Mouse (Mus musculus) CD4-positive, CD25-positive, alpha-beta regulatory T cell, adult 2 months (primary cell): ENCODE measurements at regions not wholly inside any gene's neighbourhood (a gene's known extent, or its start where the extent isn't known, plus 50 kb on each side); places are given as distances from the start of the nearest gene placed in this dataset.

Source experiments
- DNase-seq: peaks from one replicate; pipeline ENCODE4 v3.0.0-alpha.2; 2012; ENCODE audit warnings: low read depth, low spot score

DNA sequence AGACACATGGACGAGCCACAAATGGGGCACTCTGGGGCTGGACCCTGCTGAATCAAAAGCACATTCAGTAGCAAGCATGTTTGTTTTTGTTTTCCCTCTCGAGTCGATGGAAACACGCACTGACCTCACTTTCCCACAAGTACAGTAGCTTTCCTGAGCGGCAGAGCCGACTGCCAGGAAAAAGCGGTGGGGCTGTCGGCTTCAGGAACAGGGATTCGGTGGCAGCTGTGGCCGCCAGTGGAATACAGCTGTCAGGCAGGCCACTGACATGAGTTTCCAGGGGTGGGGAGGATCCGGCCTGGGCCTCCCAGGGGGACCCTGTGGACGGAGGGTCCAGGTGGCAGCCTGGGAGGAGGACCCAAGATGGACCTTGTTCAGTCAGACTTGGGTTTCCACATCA is 157.0 kb downstream of the Fgf18 start:
- no peak for DNase-seq

DNA sequence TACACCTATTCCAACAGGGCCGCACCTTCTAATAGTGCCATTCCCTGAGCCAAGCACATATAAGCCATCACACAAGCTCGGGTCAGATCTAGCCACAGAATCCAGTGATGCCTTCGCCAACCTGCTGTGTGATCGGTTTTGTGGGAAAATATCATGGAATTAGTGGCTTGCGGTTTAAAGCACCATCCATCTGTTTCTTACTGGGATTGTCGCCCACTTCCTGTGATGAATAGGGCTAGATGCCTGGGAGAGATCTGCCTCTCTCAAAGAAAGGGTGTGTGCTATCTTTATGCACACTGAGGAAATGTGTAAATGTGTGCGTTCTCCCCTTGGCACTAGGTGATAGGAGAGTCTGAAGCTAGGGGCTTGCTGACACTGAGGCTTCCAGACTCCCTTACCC is 154.5 kb upstream of the Smim23 start:
- DNase-seq: no peak

DNA sequence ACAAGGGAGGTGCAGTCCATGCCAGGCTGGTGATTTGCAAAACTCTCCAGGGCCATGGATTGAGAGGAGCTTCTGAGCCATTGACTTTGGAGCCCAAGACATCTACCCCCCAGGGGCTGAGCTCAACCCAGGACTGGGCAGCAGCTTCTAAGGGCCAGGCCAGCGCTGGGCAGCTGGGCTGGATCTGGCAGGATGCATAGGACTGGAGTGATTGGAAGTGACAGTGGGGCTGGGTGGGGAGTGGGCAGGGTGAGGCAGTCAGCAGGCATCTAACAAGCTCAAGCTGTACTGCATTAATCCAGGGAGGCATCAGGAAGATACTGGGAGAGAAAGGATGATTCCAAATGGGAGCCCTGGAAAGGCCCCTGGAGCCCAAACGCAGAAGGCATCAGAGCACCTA is 152.2 kb upstream of the Smim23 start:
- DNase-seq: no peak

DNA sequence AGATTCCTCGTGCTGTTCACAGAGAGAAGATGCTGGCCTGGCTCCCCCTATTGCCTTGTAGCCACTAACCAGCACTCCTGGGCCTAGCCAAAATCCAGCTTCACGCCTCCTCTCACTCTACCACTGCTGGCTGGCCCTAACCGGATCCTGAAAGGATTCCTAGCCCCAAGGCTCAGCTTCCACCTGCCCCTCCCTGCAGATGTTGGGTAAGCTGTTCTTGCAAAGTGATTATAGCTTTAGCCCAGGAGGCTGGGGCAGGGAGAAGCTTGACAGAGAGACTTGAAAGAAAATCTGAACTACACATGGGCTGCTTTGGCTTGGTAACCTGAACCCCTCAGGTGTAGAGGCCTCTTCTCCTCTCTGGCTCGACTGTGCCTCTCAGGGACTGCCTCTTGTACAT is 149.0 kb upstream of the Smim23 start:
- DNase-seq: no peak

DNA sequence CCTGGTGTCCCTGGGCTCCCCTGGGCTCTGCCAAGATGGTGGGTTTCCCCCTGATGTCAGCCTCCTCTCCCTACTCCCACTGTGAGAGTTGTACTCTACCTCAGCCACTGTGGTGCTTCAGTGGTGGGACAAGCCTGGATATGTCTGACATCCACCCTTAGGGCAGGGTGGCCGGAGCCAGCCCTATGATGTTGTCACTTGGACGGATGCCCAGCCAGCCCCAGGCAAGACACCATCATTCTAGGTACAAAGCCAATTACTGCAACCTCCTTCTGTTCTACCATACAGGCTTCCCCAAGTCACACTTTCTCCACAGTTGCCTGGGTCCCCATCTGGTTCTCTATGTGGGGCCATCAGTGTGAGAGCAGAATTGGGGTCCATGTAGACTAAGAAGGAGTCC is 141.0 kb upstream of the Smim23 start:
- no peak for DNase-seq

DNA sequence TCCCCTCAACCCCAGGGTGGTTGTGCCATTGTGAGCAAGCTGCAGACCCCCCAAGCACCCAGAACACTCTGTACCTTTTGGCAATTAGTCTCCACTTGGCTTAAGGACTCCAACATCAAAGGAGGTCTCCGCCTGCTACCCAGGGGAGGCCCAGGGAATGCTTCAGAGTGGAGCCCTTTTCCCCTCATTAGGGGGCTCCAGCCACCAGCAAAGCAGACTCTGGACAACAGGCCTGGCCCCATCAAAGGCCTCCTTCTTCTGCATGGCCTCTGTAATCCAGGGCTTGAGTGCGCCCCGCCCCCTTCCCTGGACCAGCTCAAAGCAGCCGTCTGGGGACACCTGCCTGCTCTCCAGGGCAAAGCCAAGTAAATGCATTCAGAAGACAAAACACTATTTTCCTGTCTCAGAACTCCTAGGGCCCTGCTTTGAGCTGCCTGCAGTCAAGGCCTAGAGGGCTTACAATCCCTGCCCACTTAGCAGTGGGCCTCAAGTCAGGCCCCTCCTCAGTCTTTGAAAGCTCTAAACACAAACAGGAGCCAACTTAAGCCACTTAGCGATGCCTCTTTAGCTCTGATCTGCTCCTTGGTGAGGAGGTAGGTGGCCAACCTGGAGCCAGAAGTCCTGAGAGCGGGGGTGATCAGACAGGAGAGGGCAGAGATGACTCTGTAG is 139.4 kb upstream of the Smim23 start:
- no peak for DNase-seq

DNA sequence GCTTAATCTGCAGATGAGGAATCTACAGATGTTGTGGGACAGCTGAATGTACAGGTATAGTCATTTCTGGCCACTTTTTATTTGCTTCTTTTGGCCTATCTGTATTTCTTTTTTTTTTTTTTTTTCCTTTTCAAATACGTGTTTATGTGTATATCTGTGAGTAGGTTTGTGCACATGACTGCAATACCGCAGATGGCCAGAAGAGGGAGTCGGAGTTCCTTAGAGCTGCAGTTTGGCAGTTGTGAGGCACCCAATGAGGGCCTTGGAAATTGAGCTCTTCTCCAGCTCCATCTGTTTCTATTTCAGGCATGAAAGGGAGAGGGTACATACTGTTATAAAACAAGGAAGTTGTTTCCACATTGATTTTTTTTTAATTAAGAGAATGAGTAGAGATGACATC is 137.2 kb upstream of the Smim23 start:
- peak; percentile 24 for DNase-seq

DNA sequence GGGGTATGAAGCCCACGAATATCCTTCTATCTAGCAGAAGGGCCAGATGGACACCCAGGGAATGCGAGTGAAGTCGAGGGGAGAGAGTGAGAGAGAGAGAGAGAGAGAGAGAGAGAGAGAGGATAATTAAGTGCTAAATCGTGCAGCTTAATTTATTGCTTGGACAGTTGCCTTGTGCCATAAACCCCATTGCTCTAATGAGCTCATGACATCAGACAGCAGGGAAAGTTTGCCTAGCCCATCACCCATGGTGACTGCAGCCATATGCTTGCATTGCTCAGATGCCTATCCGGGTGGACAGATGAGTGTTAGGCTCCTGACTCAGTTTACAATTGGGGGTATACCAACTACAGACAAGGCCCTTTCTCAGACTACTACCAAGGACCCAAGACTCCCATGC is 134.6 kb upstream of the Smim23 start:
- DNase-seq: no peak

DNA sequence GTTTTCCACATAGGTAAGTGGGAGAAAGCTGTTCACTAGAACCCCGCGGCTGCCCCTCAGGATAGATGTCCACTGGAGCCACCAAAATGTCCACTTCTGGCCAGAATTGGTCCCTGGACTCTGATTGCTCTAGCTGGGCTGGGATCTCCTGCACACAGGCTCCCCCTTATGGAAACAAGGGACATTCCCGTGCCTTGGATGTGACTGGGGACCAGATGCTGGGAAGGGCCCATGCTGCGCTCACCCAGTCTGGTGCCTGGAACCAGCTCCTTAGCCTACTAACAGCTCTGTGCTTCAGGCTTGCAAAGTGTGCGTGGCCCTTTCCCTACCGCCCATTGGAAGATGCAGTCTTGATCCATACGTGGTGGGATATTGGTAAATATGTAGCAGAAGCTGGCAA is 132.6 kb upstream of the Smim23 start:
- DNase-seq: no peak

DNA sequence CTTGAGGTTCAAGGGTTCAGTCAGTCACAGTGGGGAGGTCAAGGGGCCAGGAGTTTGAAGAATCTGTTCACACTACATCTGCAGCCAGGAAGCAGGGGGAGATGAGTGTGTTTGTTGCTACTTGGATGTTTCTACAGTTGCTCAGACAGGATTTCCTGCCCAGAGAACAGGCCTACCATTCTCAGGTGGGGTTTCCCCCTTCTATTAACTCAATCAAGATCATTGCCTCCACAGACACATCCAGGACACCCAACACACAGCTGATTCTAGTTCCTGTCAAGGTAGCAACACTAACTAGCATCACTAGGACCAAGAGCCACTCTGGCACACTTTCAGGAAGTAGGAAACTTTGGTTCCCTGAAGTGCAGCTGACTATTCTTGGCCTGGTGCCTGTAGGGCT is 127.9 kb upstream of the Smim23 start:
- peak; percentile 30 for DNase-seq

DNA sequence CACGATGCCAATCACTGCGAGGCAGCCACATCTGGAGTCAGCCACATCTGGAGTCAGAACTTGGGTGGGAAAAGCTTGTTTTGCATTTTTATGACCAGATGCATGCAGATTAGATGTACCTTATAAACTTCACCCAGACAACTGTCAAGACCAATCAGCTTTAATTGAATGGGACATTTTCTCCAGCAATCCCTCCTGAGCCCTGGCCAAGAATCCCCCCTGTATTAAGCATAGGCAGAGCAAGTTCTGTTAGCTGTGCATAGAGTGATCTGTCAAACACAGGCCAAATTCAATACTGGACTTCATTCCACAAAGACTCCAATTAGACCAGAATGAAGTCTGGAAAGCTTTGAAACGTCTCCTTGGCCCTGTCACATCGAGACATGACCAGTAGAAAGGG is 123.7 kb upstream of the Smim23 start:
- no peak for DNase-seq

DNA sequence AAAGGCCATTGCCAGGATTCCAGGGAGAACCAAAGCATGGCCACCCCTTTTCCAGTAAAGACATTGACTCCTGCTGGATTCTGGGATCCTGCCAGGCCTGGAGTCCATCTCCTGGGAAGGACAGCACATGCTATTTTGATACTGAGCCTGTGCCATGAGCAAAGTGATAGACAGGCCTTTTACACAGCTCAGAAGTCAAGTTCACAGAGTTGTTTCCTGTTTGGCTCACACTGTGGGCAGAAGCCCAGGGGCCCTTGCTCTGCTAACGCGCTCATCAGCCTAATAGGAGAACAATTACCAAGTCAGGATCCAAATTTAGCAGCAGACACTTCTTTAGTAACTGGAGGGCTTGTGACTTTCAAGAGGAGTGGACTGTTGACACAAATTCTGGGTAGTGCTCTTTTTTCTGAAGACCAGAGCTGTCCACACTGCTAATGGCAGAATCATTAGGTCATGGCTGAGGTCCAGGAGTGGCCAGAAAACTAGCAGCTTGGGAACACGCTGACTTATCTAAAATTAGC is 122.1 kb upstream of the Smim23 start:
- no peak for DNase-seq

DNA sequence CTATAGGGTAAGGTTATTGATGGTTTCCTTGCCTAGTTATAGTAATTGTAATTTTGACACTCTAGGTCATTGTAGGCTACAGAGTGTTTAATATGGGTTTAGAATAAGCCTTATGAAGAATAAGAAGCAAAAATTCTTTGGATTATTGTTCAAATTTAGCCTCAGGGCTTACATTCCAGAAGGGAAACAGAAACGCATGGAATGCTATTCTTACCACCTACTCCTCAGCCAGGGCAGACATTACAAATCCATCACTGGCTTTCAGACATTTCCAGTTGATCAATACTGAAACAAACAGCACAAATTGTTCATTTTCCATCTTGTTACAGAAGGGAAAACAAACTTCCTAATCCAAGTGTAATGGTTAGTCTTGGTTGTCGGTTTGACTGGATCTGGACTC is 120.7 kb upstream of the Smim23 start:
- DNase-seq: no peak

DNA sequence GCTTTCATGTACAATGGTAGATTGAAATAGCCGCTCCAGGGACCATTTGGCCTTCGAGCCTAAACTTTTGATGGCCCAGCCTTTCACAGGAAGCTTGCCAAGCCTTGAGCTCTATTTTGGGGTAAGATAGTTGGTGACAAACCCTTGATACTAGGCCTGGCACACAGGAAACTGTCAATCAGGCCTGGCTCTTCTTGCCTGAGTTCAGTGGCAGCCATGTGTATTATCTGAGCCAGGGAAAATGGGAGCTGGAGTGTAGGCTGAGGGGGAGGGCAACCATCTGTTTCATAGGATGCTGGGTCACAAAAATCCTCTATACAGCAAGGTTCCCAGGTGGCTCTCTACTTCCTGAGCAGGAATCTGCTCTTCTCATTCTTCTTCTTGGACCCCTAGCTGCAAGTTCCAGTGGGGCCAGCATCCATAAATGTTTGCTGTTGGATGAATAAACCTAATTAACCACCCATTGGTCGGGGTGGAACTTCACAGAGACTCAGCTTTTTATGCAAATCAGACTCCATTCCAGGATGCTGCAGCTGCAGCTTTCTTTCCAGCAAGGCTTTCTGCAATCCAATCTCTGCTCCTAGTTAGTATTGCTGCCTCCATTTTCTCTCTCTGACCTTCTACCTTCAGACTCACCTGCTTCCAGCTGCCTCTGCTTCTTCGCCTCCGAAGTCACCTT is 117.1 kb upstream of the Smim23 start:
- DNase-seq: no peak

DNA sequence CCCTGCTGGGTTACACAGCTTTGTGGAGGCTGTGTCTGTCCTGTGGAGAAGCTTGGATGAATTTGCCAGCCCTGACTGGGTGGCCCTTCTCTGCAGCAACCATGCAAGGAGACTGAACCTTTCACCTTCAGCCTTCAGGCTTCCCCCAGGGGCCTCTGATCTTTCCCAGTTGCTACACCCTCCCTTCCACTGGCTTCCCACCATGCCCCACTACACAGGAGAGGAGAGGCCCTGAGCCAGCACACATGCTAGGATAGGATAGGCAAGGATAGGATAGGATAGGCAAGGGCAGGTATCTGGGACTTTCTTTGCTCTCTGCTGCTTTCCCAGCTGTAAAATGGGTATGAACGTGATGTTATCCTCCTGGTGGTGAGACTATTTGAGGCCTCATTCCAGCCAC is 114.7 kb upstream of the Smim23 start:
- DNase-seq: no peak

DNA sequence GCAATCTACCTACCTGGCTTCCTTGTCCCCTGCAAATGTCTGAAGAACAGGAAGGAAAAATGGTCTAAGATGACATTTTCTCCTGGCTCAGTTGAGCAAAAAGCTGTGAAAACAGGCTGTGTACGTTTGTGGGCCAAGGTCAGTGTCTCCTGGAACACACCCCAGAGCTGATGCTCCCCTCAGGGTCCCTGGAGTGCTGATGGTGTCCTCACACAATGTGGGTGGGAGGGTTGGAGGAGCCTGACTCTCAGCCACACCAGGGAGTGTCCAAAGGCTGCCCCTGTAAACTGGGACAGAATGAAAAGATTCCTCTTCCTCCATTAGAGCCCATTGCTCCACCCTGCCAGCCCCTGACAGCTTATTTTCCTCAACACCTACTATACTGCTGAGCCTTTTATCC is 112.8 kb upstream of the Smim23 start:
- DNase-seq: no peak

DNA sequence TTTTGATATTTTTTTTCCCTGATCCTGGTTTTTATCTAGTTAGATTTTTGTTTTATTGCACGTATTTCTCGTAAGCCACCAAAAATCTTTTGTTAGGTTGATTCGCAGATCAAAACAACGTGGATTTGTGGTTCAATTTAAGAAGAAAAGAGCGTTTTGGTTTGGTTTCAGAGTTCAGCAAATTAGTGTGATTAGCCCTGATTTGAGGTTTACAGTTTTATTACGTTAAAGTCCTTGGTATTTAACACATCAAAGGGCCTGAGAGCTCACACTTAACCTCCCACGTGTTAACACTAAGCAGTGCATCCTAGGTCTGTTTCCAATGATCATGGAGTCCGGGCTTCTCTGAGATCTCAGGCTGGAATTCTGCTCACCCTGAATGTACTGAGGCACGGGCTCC is 107.5 kb upstream of the Smim23 start:
- no peak for DNase-seq

DNA sequence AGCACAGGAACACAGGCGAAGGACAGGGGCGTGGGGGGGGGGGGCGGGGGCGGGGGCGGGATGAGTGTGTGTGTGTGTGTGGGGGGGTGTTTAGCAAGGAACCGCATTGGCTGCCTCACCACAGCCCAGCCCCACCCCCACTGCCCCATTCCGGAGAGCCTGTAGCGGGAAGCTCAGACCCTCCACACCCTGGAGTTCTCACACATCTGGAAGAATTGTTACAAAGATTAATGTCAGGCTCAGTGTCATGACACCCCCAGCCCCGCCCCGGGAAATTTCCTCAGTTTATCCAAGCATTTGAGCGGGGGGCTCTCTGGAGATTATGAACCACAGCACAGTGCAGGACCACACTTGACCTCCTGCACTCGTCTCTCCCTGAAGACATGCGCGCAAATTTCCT is 106.6 kb upstream of the Smim23 start:
- no peak for DNase-seq

DNA sequence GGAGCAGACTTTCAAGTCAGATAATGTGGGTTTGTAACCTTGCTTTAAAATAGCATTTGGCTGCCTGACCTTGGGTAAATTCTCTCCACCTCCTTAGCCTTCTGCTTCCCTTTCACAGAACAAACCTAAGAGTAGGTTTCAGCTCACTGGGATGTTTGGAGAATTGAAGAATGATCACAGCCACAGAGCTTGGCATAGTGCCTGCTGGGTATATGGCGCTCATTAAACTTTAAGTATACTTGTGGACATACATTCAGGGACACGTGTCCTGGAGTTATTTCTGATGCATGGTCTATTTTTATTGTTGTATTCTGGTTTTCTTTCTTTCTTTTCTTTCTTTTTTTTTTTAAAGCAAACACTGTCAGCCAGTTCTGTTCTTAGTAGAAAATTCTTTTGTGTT is 104.4 kb upstream of the Smim23 start:
- DNase-seq: no peak

DNA sequence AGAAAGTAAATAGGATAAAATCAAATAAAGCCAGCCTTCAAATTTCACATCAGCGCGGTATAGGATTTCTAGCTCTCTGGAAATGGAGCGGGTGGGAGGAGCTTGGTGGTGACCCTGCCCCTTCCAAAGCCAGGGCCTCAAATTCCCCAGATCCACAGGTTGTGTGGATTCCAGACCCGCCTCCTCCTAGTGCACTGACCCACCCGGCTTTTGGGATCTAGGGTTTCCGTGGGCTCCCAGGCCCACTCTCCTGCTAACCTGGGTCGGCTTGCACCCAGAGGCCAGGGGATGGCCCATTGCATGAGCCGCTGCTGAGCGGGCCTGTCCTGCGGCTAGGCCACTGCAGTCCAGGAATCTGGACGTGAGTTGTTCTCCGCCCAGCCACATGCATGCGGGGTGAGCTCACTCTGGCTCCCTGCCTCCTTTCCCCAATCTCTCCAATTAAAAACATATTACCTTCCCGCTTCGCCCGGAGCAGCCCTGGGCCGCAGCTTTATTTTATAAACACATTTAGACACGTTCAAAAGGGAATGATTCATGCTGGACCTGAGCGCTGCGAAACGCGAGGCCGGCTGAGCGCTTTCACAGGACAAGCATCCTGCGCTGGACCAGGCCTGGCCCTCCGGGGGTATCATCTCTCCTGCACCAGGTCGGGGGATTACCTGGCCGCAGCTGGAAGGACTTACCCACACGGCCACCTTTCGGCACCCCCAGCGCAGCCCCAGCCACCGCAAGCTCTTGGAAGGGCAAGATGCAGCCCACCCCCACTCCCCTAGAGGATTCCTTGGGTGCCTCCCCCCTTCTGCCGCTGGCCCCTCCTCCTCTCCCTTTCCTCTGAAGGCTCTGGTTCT is 101.2 kb upstream of the Smim23 start:
- DNase-seq: no peak

DNA sequence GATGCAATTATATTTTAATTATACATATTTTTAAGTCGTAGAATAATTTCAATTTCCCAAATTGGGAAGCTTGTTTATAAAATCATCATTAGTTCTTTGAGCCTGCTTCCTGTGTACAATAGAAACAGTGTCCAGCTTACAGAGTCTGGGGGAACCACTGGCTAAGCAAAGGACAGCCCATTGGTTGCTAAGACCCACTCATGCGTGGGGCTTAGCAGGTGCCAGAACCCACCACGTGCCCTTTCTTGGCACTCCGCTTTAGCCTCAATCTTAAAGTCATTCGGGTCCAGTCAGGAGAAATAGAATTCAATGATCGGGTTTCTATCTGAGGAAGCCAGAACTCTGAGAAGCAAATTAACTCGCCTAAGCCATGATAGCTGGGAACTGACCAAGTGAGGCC is 100.5 kb upstream of the Smim23 start:
- no peak for DNase-seq

DNA sequence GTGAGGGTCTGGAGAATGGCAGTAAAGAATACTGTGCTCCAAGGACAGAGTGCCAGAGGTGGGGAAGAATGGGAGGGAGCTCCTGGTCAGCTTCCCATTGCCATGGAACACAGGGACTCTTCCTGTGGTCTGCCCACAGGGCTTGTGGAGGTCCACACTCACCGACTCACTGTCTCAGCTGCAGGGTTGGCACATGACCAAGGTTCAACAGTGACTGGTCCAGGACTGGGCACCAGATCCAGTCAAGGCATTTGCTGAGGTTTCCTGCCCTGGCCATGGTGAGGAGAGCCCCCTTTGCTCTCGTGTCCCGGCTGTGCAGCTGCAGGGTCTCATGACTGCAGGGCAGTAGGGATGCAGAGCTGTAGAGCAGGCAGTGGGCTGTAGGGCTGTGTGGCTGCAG is 88.7 kb upstream of the Smim23 start:
- DNase-seq: no peak

DNA sequence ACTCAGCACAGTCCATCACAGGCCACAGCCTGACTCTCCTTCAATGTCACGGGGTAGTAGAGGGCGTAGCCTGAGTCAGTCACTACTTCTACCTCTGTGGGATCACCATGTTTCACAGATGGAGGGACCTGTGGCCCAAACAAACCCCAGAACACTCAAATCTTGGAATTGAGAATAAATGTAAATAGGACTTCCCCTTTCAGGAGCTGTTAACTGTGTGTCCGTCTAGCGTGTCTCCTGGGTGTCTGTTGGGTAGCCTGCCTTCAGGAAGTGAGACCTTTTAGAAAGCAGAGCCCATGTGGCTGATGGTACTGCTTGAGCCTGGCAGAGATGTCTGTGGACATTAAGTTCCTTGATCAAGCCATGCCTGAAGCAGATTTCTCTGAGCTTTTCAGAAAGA is 87.4 kb upstream of the Smim23 start:
- DNase-seq: no peak
